Mouse (Mus musculus) CD4-positive, CD25-positive, alpha-beta regulatory T cell (primary cell): Measurements from ENCODE around the gene Ccl3. TPM values are rescaled to one million over a fixed set of nuclear protein-coding genes. Genes with fewer than 3 reads are reported as not detected.

Experiments used
- polyA plus RNA-seq: library from polyadenylated mRNA; unstranded; fragments of 100-300 nt; shearing (Covaris generic); gene quantifications from one replicate; pipeline ENCODE4 v1.2.1, GENCODE M21; 2017

Ccl3 gene
- 0.31 TPM for polyA plus RNA-seq

DNA sequence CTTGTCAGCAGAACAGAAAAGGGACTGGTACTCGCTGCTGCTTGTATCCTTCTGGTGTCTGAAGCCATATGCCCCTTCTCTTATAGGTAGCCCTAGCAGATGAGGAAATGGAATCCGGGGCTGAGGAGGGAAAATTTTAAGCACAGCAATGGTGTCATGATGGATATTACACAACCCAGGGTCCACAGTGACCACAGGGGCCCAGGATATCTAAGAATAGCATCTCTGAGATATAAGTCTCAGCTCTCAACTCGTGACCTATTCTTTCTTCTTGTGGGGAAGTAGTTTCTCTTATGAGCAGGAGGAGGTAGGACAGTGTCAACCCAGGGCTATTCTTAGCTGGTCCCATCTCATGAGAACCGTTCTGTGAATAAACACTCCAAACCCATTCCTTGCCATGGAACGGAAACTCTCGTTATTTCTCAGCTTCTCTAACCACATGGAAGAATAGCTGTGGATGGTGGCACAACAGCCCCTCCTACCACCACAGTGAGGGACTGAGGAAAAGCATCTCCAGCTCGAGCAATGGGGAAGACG, at the start of gene Ccl3:
Gene Ccl3, minus strand, starts transcription at position 51 of the 537 bp plus-strand sequence.

DNA sequence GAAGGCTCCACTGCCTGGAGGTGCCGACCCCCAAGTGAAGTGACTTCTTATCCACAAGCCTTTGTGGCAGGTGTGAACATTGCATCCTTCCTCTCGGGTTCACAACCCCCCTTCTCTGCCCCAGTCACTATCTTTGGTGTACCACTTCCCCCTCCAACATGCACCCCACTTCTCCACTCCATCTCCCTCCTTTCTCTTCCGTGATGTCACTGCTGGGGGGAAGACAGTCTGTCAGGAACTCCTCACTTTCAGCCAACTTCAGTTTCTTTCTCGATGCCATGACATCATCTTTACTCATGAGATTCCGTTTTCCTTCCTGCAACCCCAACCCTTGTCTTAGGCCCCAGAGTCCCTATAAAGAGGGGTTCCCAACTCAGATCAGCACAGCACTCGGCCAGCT, 13.0 kb upstream of the Ccl3 start, which contains the start of gene Ccl4:
Gene Ccl4, plus strand, starts transcription at position 381 of the 400 bp plus-strand sequence.

DNA sequence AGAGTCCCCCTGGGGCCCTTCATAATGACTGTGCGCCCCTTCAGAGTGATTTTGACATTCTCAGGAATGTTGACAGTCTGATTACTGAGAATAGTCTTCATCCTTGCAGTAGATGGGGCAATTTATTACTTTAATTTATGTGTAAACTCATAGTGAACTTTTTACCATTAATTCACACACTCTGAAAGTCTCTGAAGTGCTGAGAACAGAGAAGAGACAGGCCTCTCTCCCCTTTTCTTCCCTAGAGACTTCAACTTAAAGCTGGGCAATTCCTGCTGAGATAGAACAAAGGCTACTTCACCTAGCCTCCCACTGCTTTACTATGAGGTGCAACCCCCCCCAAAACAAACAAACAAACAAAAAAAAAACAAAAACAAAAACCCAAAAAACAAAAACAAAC, 3.6 kb downstream of the Ccl3 start, which contains the start of gene Rpl9-ps1:
Gene Rpl9-ps1, minus strand, starts transcription at position 101 of the 400 bp plus-strand sequence.

Other genes with a start within 250 kb of the Ccl3 start
- not detected for gene Rasl10b, start 240.2 kb downstream of the Ccl3 start, polyA plus RNA-seq
- not detected for gene Gas2l2, start 219.9 kb downstream of the Ccl3 start, polyA plus RNA-seq
- gene 1700020L24Rik, start 211.7 kb downstream of the Ccl3 start, polyA plus RNA-seq = 1.4 TPM
- not detected for gene Mmp28, start 186.3 kb downstream of the Ccl3 start, polyA plus RNA-seq
- 17.2 TPM for gene Taf15, start 176.3 kb downstream of the Ccl3 start, polyA plus RNA-seq
- 0.10 TPM for gene Heatr9, start 127.2 kb downstream of the Ccl3 start, polyA plus RNA-seq
- 80.8 TPM for gene Ccl5, start 118.8 kb downstream of the Ccl3 start, polyA plus RNA-seq
- gene Ccl9, start 70.7 kb downstream of the Ccl3 start, polyA plus RNA-seq = not detected
- 1.4 TPM for gene Ccl6, start 56.3 kb downstream of the Ccl3 start, polyA plus RNA-seq
- gene Rpl9-ps1, start 3.7 kb downstream of the Ccl3 start, polyA plus RNA-seq = not detected
- 2.0 TPM for gene Ccl4, start 13.2 kb upstream of the Ccl3 start, polyA plus RNA-seq
- 0.47 TPM for gene Wfdc17, start 54.6 kb upstream of the Ccl3 start, polyA plus RNA-seq
- gene Wfdc18, start 59.7 kb upstream of the Ccl3 start, polyA plus RNA-seq = not detected
- not detected for gene Wfdc21, start 97.6 kb upstream of the Ccl3 start, polyA plus RNA-seq
- 35.8 TPM for gene Heatr6, start 104.3 kb upstream of the Ccl3 start, polyA plus RNA-seq
- not detected for gene Hnf1b, start 200.7 kb upstream of the Ccl3 start, polyA plus RNA-seq